Mouse (Mus musculus): Measurements from ENCODE around the gene Ak2. TPM values are rescaled to one million over a fixed set of nuclear protein-coding genes. Genes with fewer than 3 reads are reported as not detected.

Ak2 gene
- 192 and 206 TPM in 2 replicates for total RNA-seq (2014; fragmentation: Nextera tagmentation)
- total RNA-seq (2017), result 179 and 181 TPM in 2 replicates

- no peak for ATAC-seq (replicated peaks; ENCODE audit: low FRiP score, low TSS enrichment, poor library complexity, severe bottlenecking)
Observed at GRCm38 (mm10) chr4:128991500-128992008, at the start of gene Ak2. Gene Ak2, plus strand, starts transcription at chr4:128991958.

GRCm38 (mm10) chr4:128942346-128942745 lies 49.4 kb upstream of the Ak2 start:
- no peak for ATAC-seq (replicated peaks; ENCODE audit: low FRiP score, low TSS enrichment, poor library complexity, severe bottlenecking)

GRCm38 (mm10) chr4:128946736-128947135 lies 45.0 kb upstream of the Ak2 start:
- ATAC-seq (replicated peaks; ENCODE audit: low FRiP score, low TSS enrichment, poor library complexity, severe bottlenecking), result no peak

DNA sequence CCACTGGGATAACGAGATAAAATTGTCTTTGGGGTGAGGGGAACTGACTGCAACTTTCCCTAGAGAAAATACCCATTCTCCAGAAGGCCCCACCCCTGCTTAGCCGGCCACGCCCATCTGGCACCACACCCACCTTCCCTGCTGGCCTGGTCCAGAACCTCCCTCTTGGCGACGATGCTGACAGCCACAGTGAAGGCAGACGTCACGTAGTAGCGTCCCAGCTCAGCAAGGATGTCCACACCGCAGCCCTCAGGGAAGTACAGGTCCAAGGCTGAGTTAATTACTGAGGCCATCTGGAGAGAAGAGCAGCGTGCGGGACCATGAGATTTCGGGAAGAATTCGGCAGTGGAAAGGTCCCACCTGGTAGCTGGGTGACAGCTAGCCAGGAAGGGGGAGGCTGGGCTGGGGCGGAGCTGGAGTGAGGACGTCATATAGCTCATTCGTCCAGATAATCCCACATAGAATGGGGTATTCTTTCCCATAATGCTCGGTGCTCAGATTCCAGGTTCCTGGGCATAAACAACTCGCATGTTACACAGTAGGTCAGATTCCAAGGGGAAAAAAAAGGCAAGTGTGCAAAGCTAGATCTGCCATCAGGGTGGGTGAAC lies 44.3 kb upstream of the Ak2 start:
- ATAC-seq (replicated peaks; ENCODE audit: low FRiP score, low TSS enrichment, poor library complexity, severe bottlenecking), result peak; percentile 67

DNA sequence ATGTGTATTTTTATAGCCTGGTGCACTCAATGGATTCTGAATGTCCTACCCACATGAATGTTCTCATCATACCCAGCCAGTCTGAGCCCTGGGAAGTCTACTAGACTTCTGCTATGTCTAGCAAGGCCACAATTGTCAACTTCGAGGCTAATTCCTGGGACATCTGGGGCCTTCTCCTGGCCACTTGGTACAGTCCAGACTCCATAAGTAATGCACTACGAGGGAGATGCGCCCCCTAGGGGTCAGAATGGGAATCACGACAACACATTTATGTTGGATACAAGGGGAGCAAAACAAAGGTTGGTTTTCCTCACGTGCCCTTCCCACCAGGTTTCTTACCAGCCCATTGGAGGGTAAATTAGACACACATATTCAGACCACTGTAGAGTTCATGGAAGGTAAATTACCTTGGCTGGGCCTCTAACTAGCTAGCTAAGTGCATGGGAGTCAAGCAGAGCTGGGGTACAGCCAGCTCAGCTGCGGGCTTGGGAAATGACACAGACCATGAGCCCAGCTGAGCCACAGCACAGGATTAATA lies 43.6 kb upstream of the Ak2 start:
- ATAC-seq (replicated peaks; ENCODE audit: low FRiP score, low TSS enrichment, poor library complexity, severe bottlenecking), result peak; percentile 55; the same call in 1 of the 2 replicates

DNA sequence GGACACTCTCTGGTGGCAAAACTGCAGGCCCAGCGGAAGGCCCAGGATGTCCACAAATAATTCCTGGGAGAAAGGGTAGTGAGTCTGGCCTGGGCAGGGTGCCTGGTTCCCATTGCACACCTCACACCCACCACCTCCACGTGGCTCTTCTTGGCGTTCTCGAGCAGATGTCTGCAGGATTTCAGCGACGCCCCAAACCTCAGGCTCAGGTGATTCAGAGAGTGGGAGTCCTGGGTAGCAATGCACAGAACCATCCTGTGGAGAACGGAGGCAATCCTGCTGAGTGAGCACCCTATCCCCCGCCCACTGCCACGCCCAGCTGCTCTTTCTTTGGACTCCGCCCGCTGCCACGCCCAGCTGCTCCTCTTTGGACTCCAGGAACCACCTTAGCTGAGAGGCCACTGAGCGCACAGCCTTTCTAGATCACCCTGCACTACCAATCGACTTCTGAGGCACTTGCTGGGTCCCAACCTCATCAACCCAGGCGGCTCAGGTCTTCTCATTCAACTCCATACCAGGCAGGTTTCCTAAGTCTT lies 42.2 kb upstream of the Ak2 start:
- ATAC-seq (replicated peaks; ENCODE audit: low FRiP score, low TSS enrichment, poor library complexity, severe bottlenecking), result peak; percentile 54; the same call in 1 of the 2 replicates

DNA sequence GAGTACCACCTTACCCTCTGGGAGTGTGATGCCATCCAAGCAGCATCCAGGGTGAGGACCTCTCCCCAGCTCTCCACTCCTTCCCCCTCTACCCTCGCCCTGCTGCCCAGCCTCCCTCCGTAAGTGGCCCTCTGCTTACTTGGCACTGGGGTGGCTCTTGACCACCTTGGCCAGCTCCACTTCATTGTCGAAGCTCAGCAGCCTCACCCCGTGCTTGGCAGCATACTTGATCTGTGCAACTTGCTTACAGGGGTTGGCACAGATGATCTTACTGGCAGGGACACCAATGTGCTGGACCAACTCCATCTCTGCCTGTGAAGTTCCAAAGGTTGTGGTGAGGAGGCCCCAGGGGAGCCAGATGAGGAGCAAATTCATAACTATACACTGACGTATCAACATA lies 41.3 kb upstream of the Ak2 start:
- ATAC-seq (replicated peaks; ENCODE audit: low FRiP score, low TSS enrichment, poor library complexity, severe bottlenecking), result no peak

GRCm38 (mm10) chr4:128953851-128954250 lies 37.9 kb upstream of the Ak2 start:
- no peak for ATAC-seq (replicated peaks; ENCODE audit: low FRiP score, low TSS enrichment, poor library complexity, severe bottlenecking)

- peak; percentile 77 for ATAC-seq (replicated peaks; ENCODE audit: low FRiP score, low TSS enrichment, poor library complexity, severe bottlenecking)
Observed at GRCm38 (mm10) chr4:128957155-128957911, 34.4 kb upstream of the Ak2 start.

- ATAC-seq (replicated peaks; ENCODE audit: low FRiP score, low TSS enrichment, poor library complexity, severe bottlenecking), result no peak
Observed at GRCm38 (mm10) chr4:128958156-128958555, 33.6 kb upstream of the Ak2 start.

DNA sequence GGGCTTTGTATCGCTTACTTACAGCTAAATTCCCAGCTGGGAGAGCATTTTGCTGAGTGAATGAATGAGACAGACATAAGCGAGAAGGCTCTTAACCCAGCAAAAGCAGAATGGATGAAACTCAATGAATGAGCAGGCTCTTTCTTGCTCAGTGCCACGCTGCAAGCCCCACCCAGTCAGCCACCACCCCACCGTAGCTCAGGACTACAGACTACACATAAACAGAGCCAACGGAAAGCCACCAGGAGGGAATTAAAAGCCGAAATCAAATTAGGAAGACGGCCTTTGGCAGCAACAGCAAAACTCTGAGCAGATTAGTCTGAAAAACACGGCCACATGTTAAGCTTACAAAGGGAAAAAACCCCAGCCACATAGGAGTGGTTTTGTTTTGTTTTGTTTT lies 32.9 kb upstream of the Ak2 start:
- no peak for ATAC-seq (replicated peaks; ENCODE audit: low FRiP score, low TSS enrichment, poor library complexity, severe bottlenecking)

GRCm38 (mm10) chr4:128959676-128960075 lies 32.1 kb upstream of the Ak2 start:
- ATAC-seq (replicated peaks; ENCODE audit: low FRiP score, low TSS enrichment, poor library complexity, severe bottlenecking), result no peak

- no peak for ATAC-seq (replicated peaks; ENCODE audit: low FRiP score, low TSS enrichment, poor library complexity, severe bottlenecking)
Observed at GRCm38 (mm10) chr4:128961301-128962028, 30.3 kb upstream of the Ak2 start.

GRCm38 (mm10) chr4:128962029-128962925 lies 29.5 kb upstream of the Ak2 start, which contains the start of gene Azin2:
Gene Azin2, minus strand, starts transcription at chr4:128962442.
- peak; percentile 95 for ATAC-seq (replicated peaks; ENCODE audit: low FRiP score, low TSS enrichment, poor library complexity, severe bottlenecking)

GRCm38 (mm10) chr4:128962926-128963290 lies 28.9 kb upstream of the Ak2 start:
- ATAC-seq (replicated peaks; ENCODE audit: low FRiP score, low TSS enrichment, poor library complexity, severe bottlenecking), result no peak

GRCm38 (mm10) chr4:128966751-128967150 lies 25.0 kb upstream of the Ak2 start:
- ATAC-seq (replicated peaks; ENCODE audit: low FRiP score, low TSS enrichment, poor library complexity, severe bottlenecking), result no peak

GRCm38 (mm10) chr4:128969081-128969480 lies 22.7 kb upstream of the Ak2 start:
- ATAC-seq (replicated peaks; ENCODE audit: low FRiP score, low TSS enrichment, poor library complexity, severe bottlenecking), result no peak

DNA sequence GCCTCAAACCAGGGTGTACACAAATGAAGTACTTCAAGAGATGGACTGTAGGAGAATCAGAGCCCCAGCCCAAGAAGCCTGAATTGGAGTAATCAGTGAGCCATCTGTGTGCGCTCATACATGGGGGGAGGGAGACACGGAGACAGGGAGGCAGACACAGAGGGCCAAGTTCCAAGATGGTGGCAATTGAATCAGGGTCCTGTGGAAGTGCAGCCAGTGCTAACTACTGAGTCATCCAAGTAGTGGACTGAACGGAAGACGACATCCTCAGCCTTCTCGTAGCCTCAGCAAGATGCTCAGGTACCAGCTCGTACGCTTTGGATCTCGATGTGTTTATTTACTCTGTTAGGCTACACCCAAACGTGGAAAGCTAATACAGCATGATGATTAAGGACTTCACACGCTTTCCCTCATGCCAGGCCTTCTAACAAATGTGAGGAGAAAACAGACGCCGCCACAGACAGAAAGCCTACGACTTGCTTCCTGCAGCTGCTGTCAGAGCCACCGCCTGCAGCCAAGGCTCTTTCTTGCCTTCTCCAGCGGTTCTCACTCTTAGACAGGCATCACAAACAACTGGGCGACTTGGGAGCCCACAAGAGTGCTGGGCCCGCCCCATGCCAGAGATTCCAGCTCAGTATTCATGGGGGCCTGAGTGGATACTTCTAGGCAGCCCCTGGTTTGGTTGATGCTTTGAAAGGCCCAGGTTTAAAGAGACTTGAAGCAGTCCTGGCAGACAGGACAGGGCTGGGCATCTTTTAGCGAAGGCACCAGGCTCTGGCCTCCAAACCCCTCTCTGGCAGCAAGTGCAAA lies 21.9 kb upstream of the Ak2 start:
- no peak for ATAC-seq (replicated peaks; ENCODE audit: low FRiP score, low TSS enrichment, poor library complexity, severe bottlenecking)

All from megakaryocyte-erythroid progenitor cell, adult 5-6 weeks (primary cell).